Mouse (Mus musculus): ENCODE measurements around the gene Dbil5. TPM values are rescaled to one million over a fixed set of nuclear protein-coding genes. Genes with fewer than 3 reads are reported as not detected.

The Dbil5 gene
- 0.74 TPM in 1 of 2 replicates, not detected in the other for polyA plus RNA-seq (2014; fragmentation: Nextera tagmentation; extraction: Ambion mirVana)

DNA sequence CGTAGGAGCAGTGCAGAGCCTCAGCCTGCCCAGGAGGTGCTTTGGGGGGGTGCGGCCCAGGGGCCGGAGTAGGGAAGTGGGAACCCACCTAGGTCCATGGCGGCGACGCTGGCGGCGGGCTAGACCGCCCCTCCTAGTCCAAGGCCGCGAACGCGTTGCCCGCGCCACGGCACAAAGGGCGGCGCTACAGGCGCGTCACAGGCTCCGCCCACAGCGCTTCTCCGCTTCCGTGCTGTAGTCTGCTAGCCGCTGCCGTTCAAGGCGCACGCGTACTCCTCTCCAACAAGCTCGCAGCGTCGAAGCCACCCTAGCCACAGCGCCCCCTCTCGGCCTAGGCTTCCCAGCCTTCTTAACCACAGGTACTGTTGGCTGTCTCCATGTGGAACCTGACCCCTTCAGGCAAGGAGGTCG lies at the start of gene Dbil5, which contains the start of gene Gemin4:
TSS of gene Dbil5 (plus strand) at position 219 of the 411 bp plus-strand sequence.
TSS of gene Gemin4 (minus strand) at position 275 of the 411 bp plus-strand sequence.
- Histone ChIP-seq H3K9me3 (ENCODE audit: control insufficient read depth, low read length) (no peaks in the 10 kb centered on the region), H3K4me2 (peak within 1 kb of the TSS; percentile 84), H3K4me1 (replicated peaks; ENCODE audit: control insufficient read depth, insufficient read depth, low read length) (peaks cover 14% of the 10 kb centered on the region), H3K36me3 (ENCODE audit: control insufficient read depth, insufficient read depth, low read length) (peaks cover 27% of the 10 kb centered on the region; the same call in 1 of the 2 replicates), H3K4me3 (ENCODE audit: low read depth, low read length) (peak within 1 kb of the TSS; percentile 68), H3K27ac (ENCODE audit: low read depth, low read length) (peak within 1 kb of the TSS; percentile 64), H3K9ac (ENCODE audit: low read depth, low read length) (peak within 1 kb of the TSS; percentile 89), H3K27me3 (replicated peaks; ENCODE audit: control insufficient read depth, insufficient read depth, low read length) (no peaks in the 10 kb centered on the region)
- DNase-seq (ENCODE audit: low spot score) (peak; percentile 96), ATAC-seq (replicated peaks; ENCODE audit: low FRiP score) (peak; percentile 98)
- WGBS, result under 1% methylated on average over 35 of the region's 35 CpGs

DNA sequence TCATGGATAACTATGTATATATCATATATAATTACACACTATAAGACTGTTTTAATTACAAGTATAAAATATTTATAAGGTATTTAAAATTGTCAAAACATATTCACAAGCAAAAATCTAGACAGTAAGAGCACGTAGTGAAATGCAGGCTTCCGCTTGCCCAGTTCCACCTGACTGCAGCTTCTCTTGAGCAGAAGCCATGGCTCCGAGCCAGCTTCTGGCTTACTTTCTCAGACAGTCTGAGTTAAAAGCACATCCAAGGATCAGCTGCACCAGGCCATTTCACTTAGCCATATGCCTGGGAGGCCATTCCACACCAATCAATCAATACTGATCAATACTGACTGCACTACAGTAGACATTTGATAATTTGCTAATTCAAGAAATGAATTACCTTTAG lies 48.4 kb upstream of the Dbil5 start:
- 94% methylated on average over 3 of the region's 3 CpGs for WGBS
- no peak for ATAC-seq (replicated peaks; ENCODE audit: low FRiP score)

DNA sequence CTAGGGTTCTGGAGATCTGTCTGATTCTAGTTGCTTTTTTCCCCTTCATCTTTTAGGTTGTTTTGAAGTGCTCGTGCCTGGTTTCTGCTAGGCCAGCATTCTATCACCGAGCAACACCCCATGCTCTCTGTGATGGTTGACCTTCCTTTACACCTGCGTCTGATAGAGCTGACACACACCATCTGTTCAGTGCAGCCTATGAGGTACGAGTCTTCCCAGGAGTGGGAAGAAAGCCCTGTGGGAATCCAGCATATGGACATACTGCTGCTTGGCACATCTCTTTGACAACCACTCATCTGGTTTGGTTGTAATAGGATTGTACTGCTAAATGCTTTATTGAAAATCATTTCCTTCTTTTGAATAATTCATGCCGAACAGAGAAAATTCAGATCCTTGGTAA lies 47.2 kb upstream of the Dbil5 start:
- no peak overlapping the region for H3K4me2 ChIP-seq
- H3K27ac ChIP-seq (ENCODE audit: low read depth, low read length), result no peak overlapping the region
- no peak overlapping the region for H3K4me3 ChIP-seq (ENCODE audit: low read depth, low read length)
- H3K36me3 ChIP-seq (ENCODE audit: control insufficient read depth, insufficient read depth, low read length), result no peaks in the 10 kb centered on the region
- no peak for DNase-seq (ENCODE audit: low spot score)
- H3K4me1 ChIP-seq (replicated peaks; ENCODE audit: control insufficient read depth, insufficient read depth, low read length), result no peaks in the 10 kb centered on the region
- H3K9me3 ChIP-seq (ENCODE audit: control insufficient read depth, low read length), result no peaks in the 10 kb centered on the region
- no peaks in the 10 kb centered on the region for H3K27me3 ChIP-seq (replicated peaks; ENCODE audit: control insufficient read depth, insufficient read depth, low read length)
- ATAC-seq (replicated peaks; ENCODE audit: low FRiP score), result no peak
- 77% methylated on average over 5 of the region's 5 CpGs for WGBS
- no peak overlapping the region for H3K9ac ChIP-seq (ENCODE audit: low read depth, low read length)

More for the DNA sequence above, 48.4 kb upstream of the Dbil5 start:
- H3K4me3 ChIP-seq (ENCODE audit: low read depth, low read length), result no peak overlapping the region
- H3K9ac ChIP-seq (ENCODE audit: low read depth, low read length), result no peak overlapping the region
- DNase-seq (ENCODE audit: low spot score), result no peak
- H3K36me3 ChIP-seq (ENCODE audit: control insufficient read depth, insufficient read depth, low read length), result no peaks in the 10 kb centered on the region
- no peaks in the 10 kb centered on the region for H3K4me1 ChIP-seq (replicated peaks; ENCODE audit: control insufficient read depth, insufficient read depth, low read length)
- H3K4me2 ChIP-seq, result no peak overlapping the region
- H3K27me3 ChIP-seq (replicated peaks; ENCODE audit: control insufficient read depth, insufficient read depth, low read length), result no peaks in the 10 kb centered on the region
- H3K27ac ChIP-seq (ENCODE audit: low read depth, low read length), result no peak overlapping the region
- H3K9me3 ChIP-seq (ENCODE audit: control insufficient read depth, low read length), result no peaks in the 10 kb centered on the region

DNA sequence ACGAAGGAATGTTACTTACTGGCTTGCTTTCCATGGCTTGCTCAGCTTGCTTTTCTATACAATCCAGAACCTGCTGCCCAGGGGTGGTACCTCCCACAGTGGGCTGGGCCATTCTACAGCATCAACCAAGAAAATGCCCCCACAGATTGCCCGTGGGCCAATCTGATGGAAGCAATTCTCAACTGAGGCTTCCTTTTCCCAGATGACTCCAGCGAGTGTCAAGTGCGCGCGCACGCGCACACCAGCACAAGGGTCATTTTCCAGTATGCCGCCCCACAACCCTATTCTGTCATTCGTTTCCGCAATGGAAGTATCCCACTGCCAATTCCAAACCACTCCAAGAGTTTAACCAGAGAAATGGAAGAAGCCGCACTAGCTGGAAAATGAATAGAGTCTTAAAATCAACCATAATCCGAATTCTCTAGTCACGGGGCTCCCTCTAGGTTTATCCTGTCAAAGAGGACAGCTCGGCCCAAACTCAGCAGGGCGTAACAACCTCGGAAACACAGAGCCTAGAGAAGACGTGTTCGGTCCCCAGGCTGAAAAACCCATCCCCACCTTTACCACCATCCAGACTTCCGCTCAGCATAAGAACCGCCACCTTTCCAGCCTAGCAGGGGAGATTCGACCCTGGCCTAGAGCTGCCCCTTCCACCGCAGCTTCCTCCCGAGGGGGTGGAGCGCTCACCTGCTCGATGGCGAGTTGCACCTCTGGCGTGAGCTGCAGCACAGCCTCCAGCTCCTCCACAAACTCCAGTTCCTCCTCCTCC lies 38.5 kb upstream of the Dbil5 start:
- H3K4me3 ChIP-seq (ENCODE audit: low read depth, low read length), result peak overlapping the region; percentile 84
- peak; percentile 50 for DNase-seq (ENCODE audit: low spot score)
- peak overlapping the region; percentile 53; the same call in 1 of the 2 replicates for H3K27ac ChIP-seq (ENCODE audit: low read depth, low read length)
- peaks cover 5% of the 10 kb centered on the region; the same call in 1 of the 2 replicates for H3K4me1 ChIP-seq (replicated peaks; ENCODE audit: control insufficient read depth, insufficient read depth, low read length)
- H3K36me3 ChIP-seq (ENCODE audit: control insufficient read depth, insufficient read depth, low read length), result no peaks in the 10 kb centered on the region
- H3K9ac ChIP-seq (ENCODE audit: low read depth, low read length), result peak overlapping the region; percentile 86
- no peaks in the 10 kb centered on the region for H3K9me3 ChIP-seq (ENCODE audit: control insufficient read depth, low read length)
- WGBS, result under 1% methylated on average over 28 of the region's 28 CpGs
- H3K4me2 ChIP-seq, result peak overlapping the region; percentile 85
- H3K27me3 ChIP-seq (replicated peaks; ENCODE audit: control insufficient read depth, insufficient read depth, low read length), result no peaks in the 10 kb centered on the region
- peak; percentile 72 for ATAC-seq (replicated peaks; ENCODE audit: low FRiP score)

DNA sequence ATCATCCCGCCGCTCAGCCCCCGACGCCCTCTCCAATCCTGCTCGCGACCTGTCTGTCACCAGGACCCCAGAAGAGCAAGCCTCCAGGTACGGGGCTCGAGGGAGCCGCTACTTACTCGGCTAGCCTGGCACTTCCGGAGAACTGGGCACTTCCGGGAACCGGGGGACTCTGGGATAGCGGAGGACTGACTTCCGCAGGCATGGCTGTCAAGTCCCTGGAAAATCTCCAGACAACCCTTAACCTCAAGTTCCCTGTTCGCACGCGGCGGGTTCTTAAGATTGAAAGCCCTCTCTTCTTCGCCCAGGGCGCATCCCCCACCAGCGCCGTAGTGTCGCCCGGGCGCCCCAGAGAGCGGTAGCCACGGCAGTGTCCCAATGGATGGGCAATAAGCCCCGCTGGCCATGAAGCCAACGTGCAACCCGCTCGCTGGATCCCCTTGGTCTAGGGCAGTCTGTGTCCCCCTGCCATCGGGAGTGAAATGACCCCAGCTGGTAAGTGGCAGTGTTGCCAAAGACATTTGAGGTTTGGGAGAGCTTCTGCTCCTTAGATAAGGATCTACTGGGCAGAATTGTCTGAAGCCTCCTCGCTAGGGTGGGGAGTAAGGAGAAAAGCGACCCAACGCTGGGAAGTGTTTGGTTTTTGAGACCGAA lies 37.8 kb upstream of the Dbil5 start, which contains the start of the genes Vps53 and Fam57a:
TSS of gene Vps53 (minus strand) at position 153 of the 651 bp plus-strand sequence.
TSS of gene Fam57a (plus strand) at position 177 of the 651 bp plus-strand sequence.
- H3K4me1 ChIP-seq (replicated peaks; ENCODE audit: control insufficient read depth, insufficient read depth, low read length), result peaks cover 5% of the 10 kb centered on the region; the same call in 1 of the 2 replicates
- DNase-seq (ENCODE audit: low spot score), result peak; percentile 91
- under 1% methylated on average over 37 of the region's 37 CpGs for WGBS

DNA sequence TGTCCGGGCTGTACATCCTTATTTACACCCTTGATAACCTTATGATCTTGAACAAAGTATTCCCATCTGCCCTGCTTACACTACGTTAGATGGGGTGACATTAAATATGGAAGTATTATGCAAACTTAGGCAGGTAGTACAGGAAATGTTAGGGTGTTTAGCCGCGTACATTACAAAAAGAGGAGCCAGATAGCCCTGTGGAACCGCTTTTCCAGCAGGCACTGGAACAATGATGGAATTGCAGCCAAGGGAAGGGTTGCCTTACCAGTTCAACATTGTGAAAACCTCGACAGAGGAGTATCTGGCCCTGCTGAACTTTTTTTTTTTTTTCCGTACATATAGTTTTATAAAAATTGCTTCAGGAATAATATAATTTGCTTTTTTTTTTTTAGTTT lies 37.3 kb upstream of the Dbil5 start:
- Histone ChIP-seq H3K27me3 (replicated peaks; ENCODE audit: control insufficient read depth, insufficient read depth, low read length) (no peaks in the 10 kb centered on the region), H3K4me1 (replicated peaks; ENCODE audit: control insufficient read depth, insufficient read depth, low read length) (peaks cover 5% of the 10 kb centered on the region; the same call in 1 of the 2 replicates), H3K27ac (ENCODE audit: low read depth, low read length) (peak overlapping the region; percentile 53; the same call in 1 of the 2 replicates), H3K4me3 (ENCODE audit: low read depth, low read length) (peak overlapping the region; percentile 84), H3K9ac (ENCODE audit: low read depth, low read length) (peak overlapping the region; percentile 86), H3K36me3 (ENCODE audit: control insufficient read depth, insufficient read depth, low read length) (no peaks in the 10 kb centered on the region), H3K9me3 (ENCODE audit: control insufficient read depth, low read length) (no peaks in the 10 kb centered on the region), H3K4me2 (peak overlapping the region; percentile 85)
- ATAC-seq (replicated peaks; ENCODE audit: low FRiP score) (no peak), DNase-seq (ENCODE audit: low spot score) (no peak)
- WGBS, result 15% methylated on average over 7 of the region's 7 CpGs

More for the DNA sequence above, 37.8 kb upstream of the Dbil5 start, which contains the start of the genes Vps53 and Fam57a:
- ATAC-seq (replicated peaks; ENCODE audit: low FRiP score), result peak; percentile 92
- H3K9ac ChIP-seq (ENCODE audit: low read depth, low read length), result peak within 1 kb of the TSS; percentile 86
- peak within 1 kb of the TSS; percentile 85 for H3K4me2 ChIP-seq
- no peaks in the 10 kb centered on the region for H3K36me3 ChIP-seq (ENCODE audit: control insufficient read depth, insufficient read depth, low read length)
- H3K27me3 ChIP-seq (replicated peaks; ENCODE audit: control insufficient read depth, insufficient read depth, low read length), result no peaks in the 10 kb centered on the region
- H3K9me3 ChIP-seq (ENCODE audit: control insufficient read depth, low read length), result no peaks in the 10 kb centered on the region
- H3K27ac ChIP-seq (ENCODE audit: low read depth, low read length), result peak within 1 kb of the TSS; percentile 53
- peak within 1 kb of the TSS; percentile 84 for H3K4me3 ChIP-seq (ENCODE audit: low read depth, low read length)

DNA sequence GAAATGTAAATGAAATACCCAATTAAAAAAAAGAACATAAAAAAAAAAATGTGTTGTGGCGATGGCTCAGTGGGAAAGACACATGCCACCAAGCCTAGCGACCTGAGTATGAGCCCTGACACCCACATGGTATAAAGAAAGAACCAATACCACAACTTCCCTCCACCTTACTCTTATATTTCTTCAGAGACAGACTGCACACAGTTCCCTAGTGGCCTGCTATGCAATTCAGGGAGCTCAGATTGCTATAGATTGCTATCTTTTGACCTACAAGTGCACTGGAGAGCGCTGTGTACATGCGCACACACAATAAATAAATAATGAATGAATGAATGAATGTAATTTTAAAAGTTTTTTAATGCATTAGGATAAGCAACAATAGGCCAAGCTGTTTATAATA lies 33.7 kb upstream of the Dbil5 start:
- no peak overlapping the region for H3K27ac ChIP-seq (ENCODE audit: low read depth, low read length)
- DNase-seq (ENCODE audit: low spot score) (no peak), ATAC-seq (replicated peaks; ENCODE audit: low FRiP score) (no peak)
- no peak overlapping the region for H3K4me2 ChIP-seq
- no peaks in the 10 kb centered on the region for H3K27me3 ChIP-seq (replicated peaks; ENCODE audit: control insufficient read depth, insufficient read depth, low read length)
- H3K4me1 ChIP-seq (replicated peaks; ENCODE audit: control insufficient read depth, insufficient read depth, low read length), result no peaks in the 10 kb centered on the region; the same call in 1 of the 2 replicates
- 85% methylated on average over 4 of the region's 4 CpGs for WGBS
- no peak overlapping the region for H3K9ac ChIP-seq (ENCODE audit: low read depth, low read length)
- no peaks in the 10 kb centered on the region for H3K9me3 ChIP-seq (ENCODE audit: control insufficient read depth, low read length)
- no peak overlapping the region for H3K4me3 ChIP-seq (ENCODE audit: low read depth, low read length)
- no peaks in the 10 kb centered on the region for H3K36me3 ChIP-seq (ENCODE audit: control insufficient read depth, insufficient read depth, low read length)

DNA sequence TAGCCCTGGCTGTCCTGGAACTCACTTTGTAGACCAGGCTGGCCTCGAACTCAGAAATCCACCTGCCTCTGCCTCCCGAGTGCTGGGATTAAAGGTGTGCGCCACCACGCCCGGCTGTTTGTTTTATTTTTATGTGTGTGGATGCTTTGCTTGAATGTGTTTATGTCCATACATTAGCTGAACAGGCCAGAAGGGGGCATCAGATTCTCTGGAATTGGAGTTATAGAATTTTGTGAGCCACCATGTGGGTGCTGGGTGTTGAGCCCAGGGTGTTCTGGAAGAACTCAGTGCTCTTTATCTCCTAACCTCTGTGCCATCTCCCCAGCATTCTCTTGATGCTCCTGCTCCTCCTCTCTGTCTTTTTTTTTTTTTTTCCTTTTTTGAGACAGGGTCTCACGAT lies 30.5 kb upstream of the Dbil5 start:
- no peak overlapping the region for H3K4me2 ChIP-seq
- no peak for ATAC-seq (replicated peaks; ENCODE audit: low FRiP score)
- no peaks in the 10 kb centered on the region for H3K27me3 ChIP-seq (replicated peaks; ENCODE audit: control insufficient read depth, insufficient read depth, low read length)

More for the DNA sequence above, 30.5 kb upstream of the Dbil5 start:
- Histone ChIP-seq H3K36me3 (ENCODE audit: control insufficient read depth, insufficient read depth, low read length) (no peaks in the 10 kb centered on the region), H3K9ac (ENCODE audit: low read depth, low read length) (no peak overlapping the region), H3K9me3 (ENCODE audit: control insufficient read depth, low read length) (no peaks in the 10 kb centered on the region), H3K4me1 (replicated peaks; ENCODE audit: control insufficient read depth, insufficient read depth, low read length) (no peaks in the 10 kb centered on the region), H3K27ac (ENCODE audit: low read depth, low read length) (no peak overlapping the region), H3K4me3 (ENCODE audit: low read depth, low read length) (no peak overlapping the region)
- DNase-seq (ENCODE audit: low spot score), result no peak
- 81% methylated on average over 6 of the region's 6 CpGs for WGBS

All from liver, embryonic 11.5 days (tissue).